Mouse (Mus musculus) lung, embryonic 15.5 days (tissue): Measurements from ENCODE around the gene Gan. TPM values are rescaled to one million over a fixed set of nuclear protein-coding genes. Genes with fewer than 3 reads are reported as not detected.

Experiments
- ATAC-seq: fragments of 200-750 bp; cut with Nextera tagmentation; 2 replicates; pipeline ENCODE4 v1.8.0; 2017; ENCODE audit warnings: moderate number of reproducible peaks, borderline replicate concordance; ENCODE audit not compliant: low FRiP score, low TSS enrichment; ENCODE audit errors: extremely low read depth
- H3K27ac ChIP-seq: fragments of 300-500 bp; sonication (generic); 2 replicates; pipeline ENCODE4 v1.5.1; 2015; ENCODE audit warnings: moderate library complexity, mild to moderate bottlenecking, inconsistent platforms
- H3K27me3 ChIP-seq: fragments of 300-500 bp; sonication (generic); 2 replicates; pipeline ENCODE4 v1.6.1; 2015; ENCODE audit warnings: inconsistent platforms
- H3K36me3 ChIP-seq: fragments of 300-500 bp; sonication (generic); 2 replicates; pipeline ENCODE4 v1.6.1; 2015; ENCODE audit warnings: inconsistent platforms
- H3K4me1 ChIP-seq: fragments of 300-500 bp; sonication (generic); 2 replicates; pipeline ENCODE4 v1.6.1; 2015; ENCODE audit warnings: inconsistent platforms
- H3K4me2 ChIP-seq: fragments of 300-500 bp; sonication (generic); 2 replicates; pipeline ENCODE4 v1.6.1; 2015; ENCODE audit warnings: inconsistent platforms, mild to moderate bottlenecking, moderate library complexity
- H3K4me3 ChIP-seq: fragments of 300-500 bp; sonication (generic); 2 replicates; pipeline ENCODE4 v1.5.1; 2015; ENCODE audit warnings: mild to moderate bottlenecking, inconsistent platforms
- H3K9ac ChIP-seq: fragments of 300-500 bp; sonication (generic); 2 replicates; pipeline ENCODE4 v1.6.1; 2015; ENCODE audit warnings: inconsistent platforms
- H3K9me3 ChIP-seq: fragments of 300-500 bp; sonication (generic); 2 replicates; pipeline ENCODE4 v1.6.1; 2016; ENCODE audit warnings: inconsistent platforms
- WGBS: fragments of 180-500 bp; shearing (Covaris S2); methylation state at CpG from one replicate; pipeline ENCODE4 v1.1.7; 2015; 5-methylcytosine and 5-hydroxymethylcytosine counted together
- polyA plus RNA-seq: library from polyadenylated mRNA; unstranded; fragments of >200 nt; fragmentation: Nextera tagmentation; extraction: Ambion mirVana; gene quantifications from 2 replicates; pipeline ENCODE4 v1.2.1, GENCODE M21; 2015

Gan gene
- polyA plus RNA-seq, 1 experiment from 2014 or later = 2.3 TPM

- H3K9ac ChIP-seq = no peak overlapping the region
- H3K9me3 ChIP-seq = no peaks in the 10 kb centered on the region
- H3K4me3 ChIP-seq = no peak overlapping the region
- no peaks in the 10 kb centered on the region for H3K27me3 ChIP-seq
- peaks cover 18% of the 10 kb centered on the region for H3K36me3 ChIP-seq
- no peaks in the 10 kb centered on the region for H3K4me1 ChIP-seq
- 96% methylated on average over 4 of the region's 4 CpGs for WGBS
- no peak overlapping the region for H3K4me2 ChIP-seq
- H3K27ac ChIP-seq = no peak overlapping the region
- ATAC-seq = no peak
Measured at GRCm38 (mm10) chr8:117182746-117183145, 24.8 kb downstream of the Gan start.

GRCm38 (mm10) chr8:117183664-117184377 lies 25.9 kb downstream of the Gan start:
- H3K27ac ChIP-seq = no peak overlapping the region
- no peaks in the 10 kb centered on the region for H3K9me3 ChIP-seq
- H3K4me1 ChIP-seq = no peaks in the 10 kb centered on the region
- no peak overlapping the region for H3K9ac ChIP-seq
- peaks cover 24% of the 10 kb centered on the region for H3K36me3 ChIP-seq
- 88% methylated on average over 8 of the region's 8 CpGs for WGBS
- H3K4me2 ChIP-seq = no peak overlapping the region
- ATAC-seq = no peak
- H3K4me3 ChIP-seq = no peak overlapping the region
- H3K27me3 ChIP-seq = no peaks in the 10 kb centered on the region

GRCm38 (mm10) chr8:117194355-117194754 lies 36.4 kb downstream of the Gan start:
- peak; percentile 4; the same call in 1 of the 2 replicates for ATAC-seq
- H3K9me3 ChIP-seq = no peaks in the 10 kb centered on the region
- peaks cover 64% of the 10 kb centered on the region for H3K36me3 ChIP-seq
- peak overlapping the region; percentile 66 for H3K27ac ChIP-seq
- H3K4me3 ChIP-seq = no peak overlapping the region
- 61% methylated on average over 4 of the region's 4 CpGs for WGBS
- peaks cover 33% of the 10 kb centered on the region for H3K4me1 ChIP-seq
- no peak overlapping the region for H3K4me2 ChIP-seq
- no peak overlapping the region for H3K9ac ChIP-seq
- no peaks in the 10 kb centered on the region for H3K27me3 ChIP-seq

- Histone ChIP-seq H3K4me3 (no peak overlapping the region), H3K4me1 (peaks cover 55% of the 10 kb centered on the region), H3K4me2 (no peak overlapping the region), H3K9ac (no peak overlapping the region), H3K9me3 (no peaks in the 10 kb centered on the region), H3K27me3 (no peaks in the 10 kb centered on the region), H3K27ac (no peak overlapping the region), H3K36me3 (peaks cover 45% of the 10 kb centered on the region)
- 88% methylated on average over 4 of the region's 4 CpGs for WGBS
- no peak for ATAC-seq
Measured at GRCm38 (mm10) chr8:117196593-117196992, 38.7 kb downstream of the Gan start.

GRCm38 (mm10) chr8:117197551-117197950 lies 39.6 kb downstream of the Gan start:
- Histone ChIP-seq H3K27ac (peak overlapping the region; percentile 96), H3K9ac (no peak overlapping the region), H3K4me2 (no peak overlapping the region), H3K4me1 (peaks cover 62% of the 10 kb centered on the region), H3K36me3 (peaks cover 42% of the 10 kb centered on the region), H3K27me3 (no peaks in the 10 kb centered on the region), H3K9me3 (no peaks in the 10 kb centered on the region), H3K4me3 (no peak overlapping the region)
- WGBS = 65% methylated on average over 6 of the region's 6 CpGs
- no peak for ATAC-seq

GRCm38 (mm10) chr8:117198141-117198935 lies 40.4 kb downstream of the Gan start:
- Histone ChIP-seq H3K4me3 (no peak overlapping the region), H3K4me2 (peak overlapping the region; percentile 40), H3K4me1 (peaks cover 62% of the 10 kb centered on the region), H3K27me3 (no peaks in the 10 kb centered on the region), H3K9me3 (no peaks in the 10 kb centered on the region), H3K9ac (peak overlapping the region; percentile 14; the same call in 1 of the 2 replicates), H3K27ac (peak overlapping the region; percentile 96), H3K36me3 (peaks cover 34% of the 10 kb centered on the region)
- peak; percentile 79 for ATAC-seq
- WGBS = 12% methylated on average over 20 of the region's 20 CpGs

- H3K4me2 ChIP-seq = no peak overlapping the region
- H3K27ac ChIP-seq = peak overlapping the region; percentile 96
- 26% methylated on average over 6 of the region's 6 CpGs for WGBS
- H3K4me3 ChIP-seq = no peak overlapping the region
- H3K4me1 ChIP-seq = peaks cover 55% of the 10 kb centered on the region
- no peaks in the 10 kb centered on the region for H3K27me3 ChIP-seq
- H3K9me3 ChIP-seq = no peaks in the 10 kb centered on the region
- peaks cover 35% of the 10 kb centered on the region for H3K36me3 ChIP-seq
- ATAC-seq = peak; percentile 73
- no peak overlapping the region for H3K9ac ChIP-seq
Measured at GRCm38 (mm10) chr8:117199658-117200057, 41.7 kb downstream of the Gan start.

GRCm38 (mm10) chr8:117200346-117200745 lies 42.4 kb downstream of the Gan start:
- H3K27ac ChIP-seq = peak overlapping the region; percentile 96
- peaks cover 32% of the 10 kb centered on the region for H3K36me3 ChIP-seq
- H3K9ac ChIP-seq = no peak overlapping the region; the same call in 1 of the 2 replicates
- no peaks in the 10 kb centered on the region for H3K9me3 ChIP-seq
- 37% methylated on average over 13 of the region's 13 CpGs for WGBS
- no peaks in the 10 kb centered on the region for H3K27me3 ChIP-seq
- ATAC-seq = no peak; the same call in 1 of the 2 replicates
- H3K4me2 ChIP-seq = no peak overlapping the region
- H3K4me3 ChIP-seq = no peak overlapping the region
- peaks cover 52% of the 10 kb centered on the region for H3K4me1 ChIP-seq

- 48% methylated on average over 9 of the region's 9 CpGs for whole genome bisulfite sequencing
- ATAC-seq = peak; percentile 13; the same call in 1 of the 2 replicates
- Histone ChIP-seq H3K9ac (no peak overlapping the region), H3K9me3 (no peaks in the 10 kb centered on the region), H3K27ac (peak overlapping the region; percentile 96), H3K27me3 (no peaks in the 10 kb centered on the region), H3K4me2 (no peak overlapping the region), H3K4me1 (peaks cover 52% of the 10 kb centered on the region), H3K36me3 (peaks cover 30% of the 10 kb centered on the region), H3K4me3 (no peak overlapping the region)
Measured at GRCm38 (mm10) chr8:117200803-117201202, 42.9 kb downstream of the Gan start.

- no peaks in the 10 kb centered on the region for H3K27me3 ChIP-seq
- no peak overlapping the region for H3K9ac ChIP-seq
- peaks cover 52% of the 10 kb centered on the region for H3K4me1 ChIP-seq
- no peak overlapping the region for H3K4me3 ChIP-seq
- WGBS = 59% methylated on average over 19 of the region's 19 CpGs
- peak overlapping the region; percentile 96; the same call in 1 of the 2 replicates for H3K27ac ChIP-seq
- no peak overlapping the region for H3K4me2 ChIP-seq
- H3K36me3 ChIP-seq = peaks cover 24% of the 10 kb centered on the region
- no peak for ATAC-seq
- no peaks in the 10 kb centered on the region for H3K9me3 ChIP-seq
Measured at GRCm38 (mm10) chr8:117201221-117202017, 43.5 kb downstream of the Gan start.

GRCm38 (mm10) chr8:117203085-117203484 lies 45.1 kb downstream of the Gan start:
- Histone ChIP-seq H3K36me3 (peaks cover 16% of the 10 kb centered on the region), H3K4me2 (no peak overlapping the region), H3K9ac (no peak overlapping the region), H3K4me3 (no peak overlapping the region), H3K27me3 (no peaks in the 10 kb centered on the region), H3K4me1 (peaks cover 42% of the 10 kb centered on the region), H3K27ac (no peak overlapping the region), H3K9me3 (no peaks in the 10 kb centered on the region)
- ATAC-seq = no peak
- WGBS = 92% methylated on average over 4 of the region's 4 CpGs
